Mouse (Mus musculus): ENCODE data around the gene Slco3a1. TPM values are rescaled to one million over a fixed set of nuclear protein-coding genes. Genes with fewer than 3 reads are reported as not detected.
A peak's percentile ranks its signal among the peaks of the same experiment; 100 is the strongest.

The Slco3a1 gene
- total and polyA plus RNA-seq, 3 experiments = 0.04 to 0.35 TPM; not detected in 1

GRCm38 (mm10) chr7:74357027-74357426 is 197.6 kb downstream of the Slco3a1 start:
- Histone ChIP-seq H3K79me2 (replicated peaks; ENCODE audit: control insufficient read depth, extremely low read depth, insufficient read depth, poor library complexity, severe bottlenecking) (no peaks in the 10 kb centered on the region), H3K4me2 (ENCODE audit: insufficient read depth, low read depth, poor library complexity, severe bottlenecking) (no peak overlapping the region), H3K27me3 (replicated peaks) (peaks cover 12% of the 10 kb centered on the region), H3K9me3 (replicated peaks; ENCODE audit: low read length) (no peaks in the 10 kb centered on the region), H3K4me3 (replicated peaks in 1 of 3; ENCODE audit: low read depth in 2 of 3, low read length in 2 of 3, poor library complexity in 1 of 3) (no peak overlapping the region), H3K36me3 (replicated peaks in 1 of 2; ENCODE audit: control insufficient read depth in 1 of 2, insufficient read depth in 1 of 2, low read length in 1 of 2) (no peaks in the 10 kb centered on the region), H3K9ac (ENCODE audit: insufficient read depth, low read depth) (no peak overlapping the region), H3K4me1 (ENCODE audit: control insufficient read depth in 1 of 2, insufficient read depth in 2 of 2) (peaks cover 0 to 9% of the 10 kb centered on the region in 2 experiments; a peak in 1 of 4 replicates), H3K27ac (ENCODE audit: insufficient read depth, low read depth) (no peak overlapping the region)
- TF ChIP-seq RAD21 (IDR thresholded peaks at IDR 0.05; ENCODE audit: low read depth, low read length) = peak; percentile 63
- no peak for TF ChIP-seq ZNF384 (IDR thresholded peaks at IDR 0.05; ENCODE audit: low read depth, low read length)
- no peak for TF ChIP-seq MXI1 (IDR thresholded peaks at IDR 0.05; ENCODE audit: low read depth, low read length)
- TF ChIP-seq SMC3 (IDR thresholded peaks at IDR 0.05; ENCODE audit: low read depth, low read length) = peak; percentile 11
- TF ChIP-seq CTCF (conservative IDR thresholded peaks at IDR 0.05 in 1 of 2, IDR thresholded peaks at IDR 0.05 in 1 of 2; ENCODE audit: low read depth in 2 of 2, low read length in 2 of 2) = peak; percentile 20 to 66; a peak in 3 of 4 replicates
- DNase-seq (ENCODE audit: extremely low read depth) = peak; percentile 38
- dilution Hi-C loops (cut with MboI; ENCODE audit: extremely low pct_ligation_motif_present, extremely low pct_unique_long_range_greater_than_20kb, low sequenced_read_pairs) = no loop called here
- in situ Hi-C loops (cut with MboI; ENCODE audit: low pct_ligation_motif_present, low pct_unique_long_range_greater_than_20kb, low sequenced_read_pairs) = loop anchor here (10.0 kb wide), 2 partner anchors 332 to 702 kb away; no protein-coding TSS in a partner anchor

- Histone ChIP-seq H3K27me3 (replicated peaks) (peaks cover 2% of the 10 kb centered on the region), H3K4me3 (replicated peaks in 1 of 3; ENCODE audit: low read depth in 2 of 3, low read length in 2 of 3, poor library complexity in 1 of 3) (no peak overlapping the region), H3K4me2 (ENCODE audit: insufficient read depth, low read depth, poor library complexity, severe bottlenecking) (no peak overlapping the region), H3K79me2 (replicated peaks; ENCODE audit: control insufficient read depth, extremely low read depth, insufficient read depth, poor library complexity, severe bottlenecking) (no peaks in the 10 kb centered on the region), H3K27ac (ENCODE audit: insufficient read depth, low read depth) (no peak overlapping the region), H3K9ac (ENCODE audit: insufficient read depth, low read depth) (no peak overlapping the region), H3K9me3 (replicated peaks; ENCODE audit: low read length) (no peaks in the 10 kb centered on the region), H3K36me3 (replicated peaks in 1 of 2; ENCODE audit: control insufficient read depth in 1 of 2, insufficient read depth in 1 of 2, low read length in 1 of 2) (no peaks in the 10 kb centered on the region), H3K4me1 (ENCODE audit: control insufficient read depth in 1 of 2, insufficient read depth in 2 of 2) (peaks cover 0 to 9% of the 10 kb centered on the region in 2 experiments; a peak in 1 of 4 replicates)
- dilution Hi-C loops (cut with MboI; ENCODE audit: extremely low pct_ligation_motif_present, extremely low pct_unique_long_range_greater_than_20kb, low sequenced_read_pairs) = no loop called here
- DNase-seq (ENCODE audit: extremely low read depth) = peak; percentile 43
- TF ChIP-seq RAD21 (IDR thresholded peaks at IDR 0.05; ENCODE audit: low read depth, low read length) (peak; percentile 75), CTCF (conservative IDR thresholded peaks at IDR 0.05 in 1 of 2, IDR thresholded peaks at IDR 0.05 in 1 of 2; ENCODE audit: low read depth in 2 of 2, low read length in 2 of 2) (peak; percentile 51 to 67), SMC3 (IDR thresholded peaks at IDR 0.05; ENCODE audit: low read depth, low read length) (no peak; the same call in 1 of the 2 replicates), MXI1 (IDR thresholded peaks at IDR 0.05; ENCODE audit: low read depth, low read length) (no peak), ZC3H11A (IDR thresholded peaks at IDR 0.05; ENCODE audit: low read depth, low read length) (no peak)
- in situ Hi-C loops (cut with MboI; ENCODE audit: low pct_ligation_motif_present, low pct_unique_long_range_greater_than_20kb, low sequenced_read_pairs) = loop anchor here (10.0 kb wide), 2 partner anchors 330 to 700 kb away; no protein-coding TSS in a partner anchor
These were observed 199.9 kb downstream of the Slco3a1 start for GRCm38 (mm10) chr7:74354527-74355256.

DNA sequence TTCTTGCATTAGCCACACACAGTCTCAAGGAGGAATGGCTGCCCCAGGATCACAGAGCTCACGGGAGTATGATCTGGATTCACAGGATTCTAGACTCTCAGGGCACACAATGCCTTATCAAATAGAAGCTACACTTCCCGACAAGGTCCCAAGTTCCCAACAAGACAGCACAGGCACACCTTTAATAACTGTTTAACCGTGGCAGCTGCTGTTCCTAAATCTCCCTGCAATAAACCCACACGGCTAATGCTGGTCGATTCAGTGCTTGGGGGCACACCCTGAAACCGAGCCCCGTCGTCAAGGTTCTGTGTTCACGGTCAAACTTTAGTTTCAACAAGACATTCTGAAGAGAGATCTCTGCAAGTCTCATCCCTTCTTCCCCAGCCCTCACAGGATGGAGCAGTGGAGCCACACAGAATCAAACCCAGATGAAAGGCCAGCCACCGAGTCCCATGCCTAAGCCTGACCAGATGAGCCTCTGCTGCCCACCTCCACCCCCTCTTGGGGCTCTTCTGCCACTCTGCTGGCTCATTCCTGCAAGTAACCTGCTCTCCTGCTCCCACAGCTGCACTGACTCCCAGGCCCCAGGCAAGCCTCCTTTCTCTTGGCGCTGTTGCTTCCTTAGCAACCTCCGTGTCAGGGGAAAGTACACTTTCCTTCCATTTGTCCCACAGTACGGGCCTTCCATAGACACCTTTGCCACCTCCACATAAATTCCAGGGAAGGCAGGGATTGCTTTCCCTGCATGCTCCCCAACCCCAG is 200.7 kb downstream of the Slco3a1 start:
- H3K36me3 ChIP-seq (replicated peaks in 1 of 2; ENCODE audit: control insufficient read depth in 1 of 2, insufficient read depth in 1 of 2, low read length in 1 of 2) = no peaks in the 10 kb centered on the region
- H3K79me2 ChIP-seq (replicated peaks; ENCODE audit: control insufficient read depth, extremely low read depth, insufficient read depth, poor library complexity, severe bottlenecking) = no peaks in the 10 kb centered on the region
- dilution Hi-C loops (cut with MboI; ENCODE audit: extremely low pct_ligation_motif_present, extremely low pct_unique_long_range_greater_than_20kb, low sequenced_read_pairs) (no loop called here), in situ Hi-C loops (cut with MboI; ENCODE audit: low pct_ligation_motif_present, low pct_unique_long_range_greater_than_20kb, low sequenced_read_pairs) (loop anchor here (10.0 kb wide), 2 partner anchors 329 to 699 kb away; no protein-coding TSS in a partner anchor)
- no peak for DNase-seq (ENCODE audit: extremely low read depth)
- no peak overlapping the region for H3K9ac ChIP-seq (ENCODE audit: insufficient read depth, low read depth)
- no peaks in the 10 kb centered on the region for H3K9me3 ChIP-seq (replicated peaks; ENCODE audit: low read length)
- H3K4me1 ChIP-seq (ENCODE audit: control insufficient read depth in 1 of 2, insufficient read depth in 2 of 2) = peaks cover 0 to 13% of the 10 kb centered on the region in 2 experiments; a peak in 2 of 4 replicates
- TF ChIP-seq MAFK (IDR thresholded peaks at IDR 0.05; ENCODE audit: insufficient replicate concordance, low read length) (no peak), RCOR1 (conservative IDR thresholded peaks at IDR 0.05; ENCODE audit: low read depth, low read length) (no peak), CTCF (conservative IDR thresholded peaks at IDR 0.05 in 1 of 2, IDR thresholded peaks at IDR 0.05 in 1 of 2; ENCODE audit: low read depth in 2 of 2, low read length in 2 of 2) (no peak), NELFE (IDR thresholded peaks at IDR 0.05; ENCODE audit: low read depth, low read length) (no peak), MYC (IDR thresholded peaks at IDR 0.05; ENCODE audit: low read depth, low read length) (no peak), ETS1 (conservative IDR thresholded peaks at IDR 0.05; ENCODE audit: low read depth, low read length) (no peak), TBP (conservative IDR thresholded peaks at IDR 0.05; ENCODE audit: low read depth, low read length) (no peak), ZC3H11A (IDR thresholded peaks at IDR 0.05; ENCODE audit: low read depth, low read length) (no peak), MAX (IDR thresholded peaks at IDR 0.05; ENCODE audit: low read length) (no peak)
- H3K27me3 ChIP-seq (replicated peaks) = peaks cover 2% of the 10 kb centered on the region
- H3K27ac ChIP-seq (ENCODE audit: insufficient read depth, low read depth) = no peak overlapping the region
- no peak overlapping the region for H3K4me3 ChIP-seq (replicated peaks in 1 of 3; ENCODE audit: low read depth in 2 of 3, low read length in 2 of 3, poor library complexity in 1 of 3)
- no peak overlapping the region for H3K4me2 ChIP-seq (ENCODE audit: insufficient read depth, low read depth, poor library complexity, severe bottlenecking)
